Mouse (Mus musculus): Measurements from ENCODE around the gene Vmn1r49. TPM values are rescaled to one million over a fixed set of nuclear protein-coding genes. Genes with fewer than 3 reads are reported as not detected.
"Not testable (repeated sequence)": the region's sequence is repeated elsewhere in the genome, so short reads cannot be mapped to it uniquely, and the experiment has no call there.

Gene Vmn1r49
- polyA plus RNA-seq (2015; fragmentation: Nextera tagmentation; extraction: Ambion mirVana) = not detected in 2 replicates

GRCm38 (mm10) chr6:90078406-90078805 is at the start of gene Vmn1r49:
Gene Vmn1r49 (minus strand): TSS chr6:90078506.
- Histone ChIP-seq H3K4me2 (replicated peaks) (no peak within 1 kb of the TSS), H3K4me3 (replicated peaks) (no peak within 1 kb of the TSS), H3K4me1 (replicated peaks) (no peaks in the 10 kb centered on the region), H3K9me3 (no peaks in the 10 kb centered on the region), H3K27me3 (replicated peaks) (no peaks in the 10 kb centered on the region), H3K36me3 (no peaks in the 10 kb centered on the region), H3K9ac (no peak within 1 kb of the TSS), H3K27ac (no peak within 1 kb of the TSS)
- ATAC-seq = no peak
- WGBS = 71% methylated on average over 4 of the region's 4 CpGs

DNA sequence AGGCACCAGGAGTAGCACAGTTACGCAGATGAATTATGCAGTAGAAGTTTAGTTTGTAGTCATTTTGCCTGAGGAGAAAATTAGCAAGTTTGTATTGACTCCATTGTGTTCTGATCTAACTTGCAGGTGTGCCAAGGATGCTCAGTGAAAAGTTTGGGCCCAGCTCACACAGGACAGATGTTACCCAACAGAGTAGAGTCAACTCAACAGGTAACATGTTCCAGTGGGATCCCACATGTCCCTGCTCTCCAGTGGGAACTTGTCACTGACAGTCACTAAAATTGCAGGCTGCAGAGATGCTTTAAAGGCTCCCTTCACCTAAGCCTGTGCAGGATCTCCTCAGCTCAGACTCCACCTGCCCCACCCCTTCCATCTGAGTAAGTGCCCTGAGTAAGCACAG is 44.0 kb upstream of the Vmn1r49 start, which contains the start of gene Vmn1r51:
TSS of gene Vmn1r51 (plus strand) at position 301 of the 400 bp plus-strand sequence.
- ATAC-seq; H3K4me2 ChIP-seq (replicated peaks); H3K27me3 ChIP-seq (replicated peaks); H3K36me3 ChIP-seq; H3K4me3 ChIP-seq (replicated peaks); H3K9ac ChIP-seq; H3K9me3 ChIP-seq; H3K4me1 ChIP-seq (replicated peaks); H3K27ac ChIP-seq: not testable (repeated sequence)
- 89% methylated on average over 1 of the region's 1 CpGs for WGBS

GRCm38 (mm10) chr6:90101130-90101529 is 22.8 kb upstream of the Vmn1r49 start, which contains the start of gene Vmn1r50:
Gene Vmn1r50 (plus strand): TSS chr6:90101430.
- no peak within 1 kb of the TSS for H3K27ac ChIP-seq

GRCm38 (mm10) chr6:90100566-90100965 is 22.3 kb upstream of the Vmn1r49 start:
- 90% methylated on average over 2 of the region's 2 CpGs for WGBS
- Histone ChIP-seq H3K27ac (no peak overlapping the region), H3K4me1 (replicated peaks) (no peaks in the 10 kb centered on the region), H3K9me3 (no peaks in the 10 kb centered on the region), H3K36me3 (no peaks in the 10 kb centered on the region), H3K9ac (no peak overlapping the region), H3K27me3 (replicated peaks) (no peaks in the 10 kb centered on the region), H3K4me3 (replicated peaks) (no peak overlapping the region), H3K4me2 (replicated peaks) (no peak overlapping the region)
- ATAC-seq = no peak

More at GRCm38 (mm10) chr6:90101130-90101529, 22.8 kb upstream of the Vmn1r49 start, which contains the start of gene Vmn1r50:
- Histone ChIP-seq H3K9me3 (no peaks in the 10 kb centered on the region), H3K9ac (no peak within 1 kb of the TSS), H3K4me2 (replicated peaks) (no peak within 1 kb of the TSS), H3K4me1 (replicated peaks) (no peaks in the 10 kb centered on the region), H3K27me3 (replicated peaks) (no peaks in the 10 kb centered on the region), H3K36me3 (no peaks in the 10 kb centered on the region), H3K4me3 (replicated peaks) (no peak within 1 kb of the TSS)
- 58% methylated on average over 2 of the region's 2 CpGs for WGBS
- no peak for ATAC-seq

GRCm38 (mm10) chr6:90036741-90037140 is 41.6 kb downstream of the Vmn1r49 start, which contains the start of gene Vmn1r48:
Gene Vmn1r48 (minus strand): TSS chr6:90036841.
- not testable (repeated sequence) for H3K27ac ChIP-seq; H3K9me3 ChIP-seq; H3K9ac ChIP-seq; H3K4me3 ChIP-seq (replicated peaks); H3K4me2 ChIP-seq (replicated peaks); H3K4me1 ChIP-seq (replicated peaks); H3K36me3 ChIP-seq; ATAC-seq; H3K27me3 ChIP-seq (replicated peaks)
- no CpG with 5 or more reads among the region's 2 CpGs for WGBS

Other genes starting within 250 kb of the Vmn1r49 start
- gene Vmn1r42, start 202.1 kb downstream of the Vmn1r49 start, polyA plus RNA-seq (2015; fragmentation: Nextera tagmentation; extraction: Ambion mirVana) = not detected in 2 replicates
- not detected in 2 replicates for gene Vmn1r43, start 202.1 kb downstream of the Vmn1r49 start, polyA plus RNA-seq (2015; fragmentation: Nextera tagmentation; extraction: Ambion mirVana)
- not detected in 2 replicates for gene Vmn1r44, start 194.8 kb downstream of the Vmn1r49 start, polyA plus RNA-seq (2015; fragmentation: Nextera tagmentation; extraction: Ambion mirVana)
- gene Vmn1r45, start 137.9 kb downstream of the Vmn1r49 start, polyA plus RNA-seq (2015; fragmentation: Nextera tagmentation; extraction: Ambion mirVana) = not detected in 2 replicates
- not detected in 2 replicates for gene Vmn1r46, start 109.2 kb downstream of the Vmn1r49 start, polyA plus RNA-seq (2015; fragmentation: Nextera tagmentation; extraction: Ambion mirVana)
- gene Vmn1r47, start 62.4 kb downstream of the Vmn1r49 start, polyA plus RNA-seq (2015; fragmentation: Nextera tagmentation; extraction: Ambion mirVana) = not detected in 2 replicates
- not detected in 2 replicates for gene Vmn1r48, start 41.7 kb downstream of the Vmn1r49 start, polyA plus RNA-seq (2015; fragmentation: Nextera tagmentation; extraction: Ambion mirVana)
- gene Vmn1r50, start 22.9 kb upstream of the Vmn1r49 start, polyA plus RNA-seq (2015; fragmentation: Nextera tagmentation; extraction: Ambion mirVana) = not detected in 2 replicates
- not detected in 2 replicates for gene Vmn1r51, start 44.1 kb upstream of the Vmn1r49 start, polyA plus RNA-seq (2015; fragmentation: Nextera tagmentation; extraction: Ambion mirVana)
- gene Vmn1r52, start 96.3 kb upstream of the Vmn1r49 start, polyA plus RNA-seq (2015; fragmentation: Nextera tagmentation; extraction: Ambion mirVana) = not detected in 2 replicates
- not detected in 2 replicates for gene V1ra8, start 124.3 kb upstream of the Vmn1r49 start, polyA plus RNA-seq (2015; fragmentation: Nextera tagmentation; extraction: Ambion mirVana)
- gene Vmn1r53, start 145.9 kb upstream of the Vmn1r49 start, polyA plus RNA-seq (2015; fragmentation: Nextera tagmentation; extraction: Ambion mirVana) = not detected in 2 replicates
- not detected in 2 replicates for gene Vmn1r54, start 167.8 kb upstream of the Vmn1r49 start, polyA plus RNA-seq (2015; fragmentation: Nextera tagmentation; extraction: Ambion mirVana)
- gene BC048671, start 222.7 kb upstream of the Vmn1r49 start, polyA plus RNA-seq (2015; fragmentation: Nextera tagmentation; extraction: Ambion mirVana) = not detected in 2 replicates
- 0.58 and 0.62 TPM in 2 replicates for gene Chst13, start 246.7 kb upstream of the Vmn1r49 start, polyA plus RNA-seq (2015; fragmentation: Nextera tagmentation; extraction: Ambion mirVana)